Mouse (Mus musculus) midbrain, embryonic 15.5 days (tissue): Measurements from ENCODE around the gene Tnfrsf8. TPM values are rescaled to one million over a fixed set of nuclear protein-coding genes. Genes with fewer than 3 reads are reported as not detected.

Source experiments
- ATAC-seq: fragments of 200-750 bp; cut with Nextera tagmentation; replicated peaks from 2 replicates; pipeline ENCODE4 v1.8.0; 2017; ENCODE audit warnings: moderate TSS enrichment
- H3K27ac ChIP-seq: fragments of 300-500 bp; sonication (generic); 2 replicates; pipeline ENCODE4 v1.5.1; 2015; ENCODE audit warnings: mild to moderate bottlenecking, inconsistent platforms
- H3K27me3 ChIP-seq: fragments of 300-500 bp; sonication (generic); replicated peaks from 2 replicates; pipeline ENCODE4 v1.6.1; 2015; ENCODE audit warnings: inconsistent platforms
- H3K36me3 ChIP-seq: fragments of 300-500 bp; sonication (generic); replicated peaks from 2 replicates; pipeline ENCODE4 v1.6.1; 2015; ENCODE audit warnings: inconsistent platforms
- H3K4me1 ChIP-seq: fragments of 300-500 bp; sonication (generic); 2 replicates; pipeline ENCODE4 v1.6.1; 2015; ENCODE audit warnings: inconsistent platforms
- H3K4me2 ChIP-seq: fragments of 300-500 bp; sonication (generic); 2 replicates; pipeline ENCODE4 v1.6.1; 2015; ENCODE audit warnings: inconsistent platforms, mild to moderate bottlenecking, moderate library complexity
- H3K4me3 ChIP-seq: fragments of 300-500 bp; sonication (generic); 2 replicates; pipeline ENCODE4 v1.5.1; 2015; ENCODE audit warnings: mild to moderate bottlenecking, inconsistent platforms
- H3K9ac ChIP-seq: fragments of 300-500 bp; sonication (generic); 2 replicates; pipeline ENCODE4 v1.6.1; 2015; ENCODE audit warnings: mild to moderate bottlenecking, inconsistent platforms
- H3K9me3 ChIP-seq: fragments of 300-500 bp; sonication (generic); 2 replicates; pipeline ENCODE4 v1.6.1; 2016; ENCODE audit warnings: inconsistent platforms
- WGBS: fragments of 180-500 bp; shearing (Covaris S2); methylation state at CpG from one replicate; pipeline ENCODE4 v1.1.7; 2015; ENCODE audit warnings: mixed read lengths; 5-methylcytosine and 5-hydroxymethylcytosine counted together
- polyA plus RNA-seq: library from polyadenylated mRNA; unstranded; fragments of >200 nt; fragmentation: Nextera tagmentation; extraction: Ambion mirVana; gene quantifications from 2 replicates; pipeline ENCODE4 v1.2.1, GENCODE M21; 2015

Tnfrsf8 gene
- polyA plus RNA-seq, 1 experiment from 2014 or later = 0.67 TPM

GRCm38 (mm10) chr4:145233487-145234228 is 81.3 kb downstream of the Tnfrsf8 start:
- no peak for ATAC-seq
- WGBS = 27% methylated on average over 3 of the region's 3 CpGs
- no peaks in the 10 kb centered on the region for H3K27me3 ChIP-seq

DNA sequence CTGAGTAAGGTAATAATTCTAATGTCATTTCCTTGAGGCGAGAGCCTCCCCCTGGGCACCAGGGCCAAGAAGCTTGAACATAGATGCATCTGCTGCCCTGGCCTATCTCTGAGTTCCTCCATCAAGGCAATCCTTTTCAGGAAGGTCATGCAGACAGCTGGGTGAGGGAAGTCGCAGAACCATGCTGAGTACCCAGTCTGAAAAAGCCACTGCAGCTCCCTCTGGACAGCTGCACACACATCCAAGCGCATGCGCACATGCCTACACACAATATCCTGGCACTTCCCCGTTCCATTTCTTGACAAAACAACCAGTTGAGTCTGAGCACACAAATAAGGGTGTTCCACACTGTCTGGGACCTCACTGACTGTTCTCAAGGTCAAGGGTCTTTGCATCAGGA is 83.2 kb downstream of the Tnfrsf8 start:
- Histone ChIP-seq H3K9ac (no peak overlapping the region), H3K36me3 (no peaks in the 10 kb centered on the region), H3K27me3 (no peaks in the 10 kb centered on the region), H3K4me1 (no peaks in the 10 kb centered on the region), H3K4me3 (no peak overlapping the region), H3K9me3 (no peaks in the 10 kb centered on the region), H3K27ac (no peak overlapping the region), H3K4me2 (no peak overlapping the region)
- WGBS = 92% methylated on average over 5 of the region's 5 CpGs
- ATAC-seq = no peak

More at GRCm38 (mm10) chr4:145233487-145234228, 81.3 kb downstream of the Tnfrsf8 start:
- Histone ChIP-seq H3K27ac (no peak overlapping the region), H3K9me3 (no peaks in the 10 kb centered on the region), H3K4me1 (no peaks in the 10 kb centered on the region), H3K4me3 (no peak overlapping the region), H3K4me2 (no peak overlapping the region), H3K9ac (no peak overlapping the region), H3K36me3 (no peaks in the 10 kb centered on the region)

DNA sequence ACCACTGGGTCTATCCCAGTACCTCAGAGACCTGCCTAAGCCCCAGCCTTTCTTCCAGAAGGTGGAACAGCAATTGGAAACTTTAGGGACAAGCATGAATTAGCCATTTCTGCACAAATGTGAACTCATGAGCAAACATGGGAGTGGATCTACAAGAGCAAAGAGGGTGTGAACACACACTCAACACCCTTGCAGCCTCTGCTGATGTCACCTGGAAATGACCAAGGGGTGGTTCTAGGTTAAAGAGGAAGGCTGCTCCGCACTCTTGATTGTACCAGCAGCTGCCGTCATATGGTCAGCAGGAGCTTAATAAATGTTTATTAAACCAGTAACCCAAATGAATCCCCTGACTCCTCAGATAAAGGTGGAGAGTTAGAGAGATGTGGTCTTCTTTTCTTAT is 84.3 kb downstream of the Tnfrsf8 start:
- Histone ChIP-seq H3K4me3 (no peak overlapping the region), H3K27ac (no peak overlapping the region), H3K4me2 (no peak overlapping the region), H3K9me3 (no peaks in the 10 kb centered on the region), H3K36me3 (no peaks in the 10 kb centered on the region), H3K9ac (no peak overlapping the region), H3K27me3 (no peaks in the 10 kb centered on the region), H3K4me1 (no peaks in the 10 kb centered on the region)
- 96% methylated on average over 2 of the region's 2 CpGs for WGBS
- ATAC-seq = no peak

DNA sequence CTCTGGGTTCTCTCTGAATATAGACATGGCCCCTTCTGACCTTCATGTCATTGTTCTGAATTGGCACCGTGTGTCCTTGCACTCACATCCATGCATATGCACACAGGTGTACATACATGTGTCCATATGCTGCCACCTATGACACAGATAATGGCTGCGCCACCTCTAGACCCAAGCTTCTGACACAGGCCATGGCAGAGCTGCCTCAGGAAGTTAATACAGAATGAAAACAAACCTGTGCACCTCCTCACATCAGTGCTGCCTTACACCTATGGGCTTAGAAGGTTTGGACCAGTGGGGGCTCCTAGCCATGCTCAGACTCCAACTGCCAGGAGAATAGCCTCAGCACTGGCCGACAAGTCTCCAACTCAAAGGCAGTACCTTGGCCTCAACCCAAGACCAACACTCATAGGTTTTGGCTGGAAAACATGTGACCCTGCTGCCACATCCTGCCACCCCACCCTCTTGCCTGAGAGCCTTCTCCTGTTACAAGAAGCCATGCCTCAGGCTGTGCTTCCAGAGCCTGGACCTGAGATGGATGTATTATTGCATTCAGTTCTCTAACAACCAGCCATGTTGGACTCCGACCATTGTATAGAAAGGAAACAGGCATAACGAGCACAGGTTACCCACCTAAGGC is 85.3 kb downstream of the Tnfrsf8 start:
- no peaks in the 10 kb centered on the region for H3K27me3 ChIP-seq
- H3K4me1 ChIP-seq = no peaks in the 10 kb centered on the region
- no peak overlapping the region for H3K4me3 ChIP-seq
- no peak overlapping the region for H3K27ac ChIP-seq
- H3K4me2 ChIP-seq = no peak overlapping the region
- no peaks in the 10 kb centered on the region for H3K36me3 ChIP-seq
- ATAC-seq = no peak
- H3K9ac ChIP-seq = no peak overlapping the region
- WGBS = 88% methylated on average over 5 of the region's 5 CpGs
- no peaks in the 10 kb centered on the region for H3K9me3 ChIP-seq

- Histone ChIP-seq H3K4me1 (no peaks in the 10 kb centered on the region), H3K9ac (no peak overlapping the region), H3K4me2 (no peak overlapping the region), H3K27ac (no peak overlapping the region), H3K36me3 (no peaks in the 10 kb centered on the region), H3K9me3 (no peaks in the 10 kb centered on the region), H3K27me3 (no peaks in the 10 kb centered on the region), H3K4me3 (no peak overlapping the region)
- WGBS = 94% methylated on average over 6 of the region's 6 CpGs
- no peak for ATAC-seq
Observed at GRCm38 (mm10) chr4:145229051-145229450, 85.9 kb downstream of the Tnfrsf8 start.

DNA sequence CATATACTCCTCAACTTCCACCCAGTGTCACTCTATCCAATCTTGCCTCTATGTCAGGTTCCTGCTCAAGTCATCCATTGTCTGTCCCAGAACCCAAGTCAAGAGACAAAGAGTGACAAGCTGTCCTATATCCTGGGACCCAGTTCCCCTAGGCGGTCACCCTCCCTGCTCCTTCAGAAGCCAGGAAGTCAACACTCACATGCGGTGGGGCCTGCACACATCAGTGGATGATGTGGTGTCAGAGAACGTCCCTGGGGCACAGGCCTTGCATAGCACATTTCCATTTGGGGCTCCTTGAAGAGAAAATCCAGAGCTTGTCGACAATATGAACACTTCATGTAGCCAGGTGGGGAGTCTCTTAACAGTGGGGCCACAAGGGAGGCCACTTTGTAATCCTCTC is 90.4 kb downstream of the Tnfrsf8 start:
- H3K9ac ChIP-seq = no peak overlapping the region
- WGBS = 86% methylated on average over 4 of the region's 4 CpGs
- H3K9me3 ChIP-seq = no peaks in the 10 kb centered on the region
- no peaks in the 10 kb centered on the region for H3K27me3 ChIP-seq
- H3K4me3 ChIP-seq = no peak overlapping the region
- no peak overlapping the region for H3K27ac ChIP-seq
- no peaks in the 10 kb centered on the region for H3K36me3 ChIP-seq
- ATAC-seq = no peak
- no peaks in the 10 kb centered on the region for H3K4me1 ChIP-seq
- no peak overlapping the region for H3K4me2 ChIP-seq

DNA sequence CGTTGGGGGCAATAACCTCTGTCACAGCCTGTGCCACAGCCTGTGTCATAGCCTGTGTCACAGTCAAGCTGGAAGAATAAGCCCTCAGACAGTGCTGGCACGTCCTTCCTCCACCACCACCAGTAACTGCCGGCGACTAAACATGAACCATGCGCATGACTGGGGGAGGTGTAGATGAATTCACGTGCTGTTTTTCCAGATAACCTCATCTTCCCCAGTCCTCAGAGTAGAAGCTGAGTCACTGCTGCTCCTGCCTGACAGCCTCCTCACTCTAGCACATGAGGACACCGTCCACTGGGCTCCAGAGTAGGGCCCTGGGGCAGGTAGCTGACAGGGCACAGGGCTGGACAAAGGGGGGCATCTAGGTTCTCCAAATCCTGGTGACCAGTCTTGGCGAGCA is 92.9 kb downstream of the Tnfrsf8 start:
- Histone ChIP-seq H3K9me3 (no peaks in the 10 kb centered on the region), H3K27me3 (no peaks in the 10 kb centered on the region), H3K27ac (no peak overlapping the region), H3K4me3 (no peak overlapping the region), H3K9ac (no peak overlapping the region), H3K4me2 (no peak overlapping the region), H3K36me3 (no peaks in the 10 kb centered on the region), H3K4me1 (no peaks in the 10 kb centered on the region)
- 81% methylated on average over 8 of the region's 8 CpGs for WGBS
- no peak for ATAC-seq

DNA sequence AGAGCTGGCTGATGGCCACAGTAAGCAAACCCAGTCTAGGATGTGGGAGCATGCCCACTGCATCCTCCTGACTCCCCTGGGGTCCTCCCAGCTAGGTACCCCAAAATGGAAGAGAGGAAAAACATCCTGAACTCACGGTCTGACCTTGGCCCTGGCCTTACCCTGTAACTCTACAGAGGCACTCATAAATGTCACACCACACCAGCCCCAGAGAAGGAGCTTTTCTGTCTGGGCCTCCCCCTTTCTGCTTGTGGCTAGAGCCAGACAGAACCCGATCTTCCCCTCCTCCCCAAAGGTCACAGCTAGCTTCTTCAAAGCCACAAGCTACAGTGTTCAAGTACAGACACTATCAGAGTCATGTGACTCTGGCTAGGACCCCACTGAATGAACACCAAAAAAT is 93.6 kb downstream of the Tnfrsf8 start:
- Histone ChIP-seq H3K4me1 (no peaks in the 10 kb centered on the region), H3K4me2 (no peak overlapping the region), H3K27me3 (no peaks in the 10 kb centered on the region), H3K27ac (no peak overlapping the region), H3K4me3 (no peak overlapping the region), H3K9me3 (no peaks in the 10 kb centered on the region), H3K9ac (no peak overlapping the region), H3K36me3 (no peaks in the 10 kb centered on the region)
- WGBS = 71% methylated on average over 2 of the region's 2 CpGs
- ATAC-seq = no peak

GRCm38 (mm10) chr4:145220001-145220400 is 95.0 kb downstream of the Tnfrsf8 start:
- H3K4me1 ChIP-seq = 0 out of 2 replicates have a peak, but pooled peaks cover 2% of the 10 kb centered on the region
- no peaks in the 10 kb centered on the region for H3K9me3 ChIP-seq
- no peak overlapping the region for H3K9ac ChIP-seq
- WGBS = 85% methylated on average over 1 of the region's 1 CpGs
- H3K4me2 ChIP-seq = no peak overlapping the region
- ATAC-seq = no peak
- no peak overlapping the region for H3K4me3 ChIP-seq
- no peaks in the 10 kb centered on the region for H3K27me3 ChIP-seq
- no peak overlapping the region for H3K27ac ChIP-seq
- no peaks in the 10 kb centered on the region for H3K36me3 ChIP-seq

DNA sequence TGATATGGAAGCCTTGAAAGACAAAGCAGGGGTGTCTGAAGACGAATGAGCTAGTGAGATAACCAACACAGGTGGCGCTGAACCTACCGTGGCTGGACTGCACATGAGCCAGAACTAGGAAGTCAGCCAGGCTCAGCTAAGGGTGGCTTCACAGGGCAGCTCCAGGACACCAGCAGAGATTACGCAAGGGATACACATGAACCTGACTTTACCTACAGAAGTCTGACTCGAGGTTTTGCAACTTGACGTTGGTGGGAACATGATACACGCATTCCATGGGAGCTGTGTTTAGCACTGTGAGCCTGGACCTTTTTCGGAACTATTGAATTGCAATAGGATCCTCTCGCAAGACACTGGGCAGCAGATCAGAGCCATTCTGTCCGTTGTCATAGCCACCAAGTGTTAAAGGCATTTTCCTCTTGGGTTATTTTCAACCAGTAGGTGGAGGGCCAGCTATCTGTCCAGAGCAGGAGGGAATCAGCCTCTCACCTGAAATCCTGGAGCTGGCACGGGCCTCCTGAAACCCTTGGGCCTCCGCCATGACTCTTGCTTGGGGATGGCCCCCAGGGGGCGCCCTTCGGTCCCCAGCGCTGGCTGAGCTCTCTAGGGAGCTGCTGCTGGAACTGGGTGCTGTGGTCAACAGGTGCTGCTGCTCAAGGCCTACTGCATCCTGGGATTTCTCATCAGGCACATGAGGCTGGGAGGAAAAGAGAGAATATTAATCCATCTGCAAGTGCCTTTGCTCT is 95.6 kb downstream of the Tnfrsf8 start:
- peaks cover 8% of the 10 kb centered on the region; the same call in 1 of the 2 replicates for H3K4me1 ChIP-seq
- H3K9me3 ChIP-seq = no peaks in the 10 kb centered on the region
- no peak overlapping the region for H3K4me2 ChIP-seq
- H3K9ac ChIP-seq = no peak overlapping the region
- ATAC-seq = no peak
- H3K4me3 ChIP-seq = no peak overlapping the region
- H3K36me3 ChIP-seq = no peaks in the 10 kb centered on the region
- H3K27me3 ChIP-seq = no peaks in the 10 kb centered on the region
- H3K27ac ChIP-seq = no peak overlapping the region
- 65% methylated on average over 15 of the region's 15 CpGs for WGBS

DNA sequence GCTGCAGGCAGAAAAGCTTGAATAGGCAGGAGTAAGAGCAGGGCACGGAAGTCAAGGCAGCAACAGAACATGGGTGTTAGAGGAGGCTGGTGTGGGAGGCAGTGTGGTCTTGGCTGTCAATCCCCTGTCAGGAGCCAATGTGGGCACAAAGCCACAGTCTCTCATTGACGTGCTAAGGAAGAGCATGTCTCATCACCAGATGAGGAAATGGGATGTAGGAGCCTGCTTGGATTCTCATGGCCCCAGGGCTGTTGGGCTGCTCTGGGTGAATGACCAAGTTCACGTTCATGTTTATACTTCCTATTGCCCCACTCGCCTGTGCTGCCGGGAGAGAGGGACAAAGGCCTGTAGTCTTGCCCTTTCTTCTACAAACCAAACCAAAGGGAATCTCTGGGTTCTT is 97.1 kb downstream of the Tnfrsf8 start:
- Histone ChIP-seq H3K4me1 (peaks cover 14% of the 10 kb centered on the region; the same call in 1 of the 2 replicates), H3K9me3 (no peaks in the 10 kb centered on the region), H3K27me3 (no peaks in the 10 kb centered on the region), H3K9ac (no peak overlapping the region), H3K4me2 (no peak overlapping the region), H3K27ac (no peak overlapping the region), H3K4me3 (no peak overlapping the region), H3K36me3 (no peaks in the 10 kb centered on the region)
- ATAC-seq = no peak
- WGBS = 77% methylated on average over 5 of the region's 5 CpGs
